Mouse (Mus musculus) cerebellum, adult 2 months (tissue): Measurements from ENCODE around the gene Pfdn5.

Source experiments
- CTCF ChIP-seq: fragments of 200-500 bp; IDR thresholded peaks from 2 replicates; pipeline ENCODE4 v1.5.1; 2011; ENCODE audit warnings: low read depth, mild to moderate bottlenecking, control low read depth, low read length, moderate library complexity, borderline replicate concordance; ENCODE audit not compliant: insufficient read depth
- POLR2A ChIP-seq: fragments of 200-500 bp; IDR thresholded peaks from 2 replicates; pipeline ENCODE4 v1.6.1; 2011; ENCODE audit warnings: low read length, control low read depth, borderline replicate concordance; ENCODE audit not compliant: insufficient read depth

- no peak for TF ChIP-seq POLR2A
- no peak for TF ChIP-seq CTCF
Measured at GRCm38 (mm10) chr15:102335254-102335653, 9.3 kb downstream of the Pfdn5 start.
